ENCODE assay signal across 24 mouse cellular contexts in genomic region chr3:36821037-36821436, GRCm38 (mm10).
"Had no signal": no experiment of that assay in that cellular context is flagged by ENCODE, and none has a peak within 500 bp of the region (broad histone marks: within the 10 kb centered on the region; RNA-seq: fewer than 3 reads in every experiment).

No protein-coding gene starts in this region.

- H3K4me3 ChIP-seq: embryonic facial prominence, embryonic 10.5 days; embryonic facial prominence, embryonic 12.5 days; embryonic facial prominence, embryonic 13.5 days; embryonic facial prominence, embryonic 15.5 days; erythroblast, embryonic 14.5 days; forebrain, embryonic 10.5 days; forebrain, embryonic 12.5 days; forebrain, embryonic 13.5 days; forebrain, embryonic 15.5 days; gastrocnemius, adult 2 months; heart, adult 2 months had no signal

- H3K27ac ChIP-seq: embryonic facial prominence, embryonic 10.5 days; embryonic facial prominence, embryonic 12.5 days; embryonic facial prominence, embryonic 13.5 days; embryonic facial prominence, embryonic 15.5 days; forebrain, embryonic 10.5 days; forebrain, embryonic 12.5 days; forebrain, embryonic 13.5 days; forebrain, embryonic 15.5 days had no signal

- H3K9me3 ChIP-seq: embryonic facial prominence, embryonic 10.5 days; embryonic facial prominence, embryonic 12.5 days; embryonic facial prominence, embryonic 13.5 days; embryonic facial prominence, embryonic 15.5 days; forebrain, embryonic 10.5 days; forebrain, embryonic 12.5 days; forebrain, embryonic 13.5 days; forebrain, embryonic 15.5 days had no signal

- H3K4me1 ChIP-seq: embryonic facial prominence, embryonic 12.5 days; embryonic facial prominence, embryonic 13.5 days; embryonic facial prominence, embryonic 15.5 days; forebrain, embryonic 10.5 days; forebrain, embryonic 12.5 days; forebrain, embryonic 13.5 days; forebrain, embryonic 15.5 days had no signal

- DNase-seq: cerebellum, adult 9-10 months; cerebellum, adult 9-11 months; cerebellum, postnatal 10 days; cerebellum, postnatal 14 days; cerebellum, postnatal 25 days; cerebellum, postnatal 36 days; embryo, embryonic 11 days; forebrain, postnatal 0 days; gastrocnemius, adult 2 months; gastrocnemius, postnatal 10 days; gastrocnemius, postnatal 14 days; gastrocnemius, postnatal 25 days; gastrocnemius, postnatal 36 days; heart, adult 18-20 months; heart, adult 2 months had no signal

- H3K27me3 ChIP-seq: embryonic facial prominence, embryonic 12.5 days; embryonic facial prominence, embryonic 13.5 days; embryonic facial prominence, embryonic 15.5 days; forebrain, embryonic 12.5 days; forebrain, embryonic 13.5 days; forebrain, embryonic 15.5 days had no signal

- H3K36me3 ChIP-seq: embryonic facial prominence, embryonic 10.5 days; embryonic facial prominence, embryonic 12.5 days; embryonic facial prominence, embryonic 13.5 days; embryonic facial prominence, embryonic 15.5 days; forebrain, embryonic 10.5 days; forebrain, embryonic 12.5 days; forebrain, embryonic 15.5 days had no signal
